Mouse (Mus musculus) liver, embryonic 14.5 days (tissue): Measurements from ENCODE around the gene Rab9. TPM values are rescaled to one million over a fixed set of nuclear protein-coding genes. Genes with fewer than 3 reads are reported as not detected.
A peak's percentile ranks its signal among the peaks of the same experiment; 100 is the strongest.

Experiments used
- ATAC-seq: fragments of 200-750 bp; cut with Nextera tagmentation; 2 replicates; pipeline ENCODE4 v1.8.0; 2017; ENCODE audit warnings: moderate number of reproducible peaks, mild to moderate bottlenecking, moderate library complexity; ENCODE audit not compliant: insufficient read depth
- DNase-seq, 3 experiments: peaks; one replicate each; pipeline ENCODE4 v3.0.0-alpha.2; 2012 to 2013; ENCODE audit warnings: low read depth in 3 of 3, low spot score in 3 of 3
- H3K27ac ChIP-seq: fragments of 300-500 bp; sonication (generic); 2 replicates; pipeline ENCODE4 v1.5.1; 2014; ENCODE audit warnings: moderate library complexity, mild to moderate bottlenecking, control low read depth, inconsistent platforms
- H3K27me3 ChIP-seq: fragments of 300-500 bp; sonication (generic); 2 replicates; pipeline ENCODE4 v1.6.1; 2014; ENCODE audit warnings: mild to moderate bottlenecking, low read length, moderate library complexity; ENCODE audit not compliant: control insufficient read depth, insufficient read depth
- H3K36me3 ChIP-seq: fragments of 300-500 bp; sonication (generic); replicated peaks from 2 replicates; pipeline ENCODE4 v1.6.1; 2014; ENCODE audit warnings: low read depth; ENCODE audit not compliant: control insufficient read depth, insufficient read depth
- H3K4me1 ChIP-seq, 2 experiments: fragments of 200-500 bp in 1 of 2; fragments of 300-500 bp in 1 of 2; sonication (generic) in 1 of 2; replicated peaks; 2 replicates each; pipeline ENCODE4 v1.6.1; 2012 to 2014; ENCODE audit warnings: antibody characterized with exemption in 1 of 2, inconsistent platforms in 1 of 2, low read length in 1 of 2; ENCODE audit not compliant: control insufficient read depth in 2 of 2, insufficient read depth in 2 of 2
- H3K4me2 ChIP-seq: fragments of 300-500 bp; sonication (generic); 2 replicates; pipeline ENCODE4 v1.6.1; 2014; ENCODE audit warnings: low read depth, mild to moderate bottlenecking, control low read depth, moderate library complexity
- H3K4me3 ChIP-seq, 2 experiments: fragments of 200-500 bp in 1 of 2; fragments of 300-500 bp in 1 of 2; sonication (generic) in 1 of 2; 2 replicates each; pipeline ENCODE4 v1.5.1; 2012 to 2014; ENCODE audit warnings: low read depth in 2 of 2, low read length in 2 of 2, mild to moderate bottlenecking in 2 of 2, control low read depth in 1 of 2, inconsistent platforms in 1 of 2, moderate library complexity in 1 of 2; ENCODE audit not compliant: insufficient read depth in 1 of 2
- H3K9ac ChIP-seq: fragments of 300-500 bp; sonication (generic); replicated peaks from 2 replicates; pipeline ENCODE4 v1.6.1; 2014; ENCODE audit warnings: mild to moderate bottlenecking, control low read depth, moderate library complexity
- H3K9me3 ChIP-seq: fragments of 300-500 bp; sonication (generic); 2 replicates; pipeline ENCODE4 v1.6.1; 2016; ENCODE audit warnings: low read length, mixed read lengths; ENCODE audit not compliant: control insufficient read depth
- CTCF ChIP-seq: IDR thresholded peaks from 2 replicates; pipeline ENCODE4 v1.5.1; 2016; ENCODE audit warnings: antibody characterized with exemption, low read depth, control low read depth
- EP300 ChIP-seq: IDR thresholded peaks from 2 replicates; pipeline ENCODE4 v1.6.1; 2016; ENCODE audit warnings: antibody characterized with exemption, low read depth
- WGBS: fragments of 180-500 bp; shearing (Covaris S2); extraction: QIAGEN DNeasy Blood & Tissue Kit; methylation state at CpG from one replicate; pipeline ENCODE4 v1.1.7; 2014; ENCODE audit not compliant: insufficient replicate concordance; 5-methylcytosine and 5-hydroxymethylcytosine counted together
- polyA plus RNA-seq, 2 experiments: library from polyadenylated mRNA; depleted of rRNA in 1 of 2; stranded (reverse) in 1 of 2; unstranded in 1 of 2; fragments of >200 nt; fragmentation: Nextera tagmentation in 1 of 2; extraction: Ambion mirVana in 1 of 2; gene quantifications; 2 replicates each; pipeline versions ENCODE4 v1.2.1 to v1.2.3; 2012 to 2014

Gene Rab9
- polyA plus RNA-seq, 2 experiments, result 11.3 to 22.2 TPM

- ATAC-seq (peak; percentile 98), DNase-seq (peak; percentile 88 to 90 (median 88))
- Histone ChIP-seq H3K36me3 (no peaks in the 10 kb centered on the region), H3K4me3 (peak overlapping the region; percentile 70 to 88), H3K4me1 (peaks cover 0 to 20% of the 10 kb centered on the region in 2 experiments; a peak in 3 of 4 replicates), H3K27ac (peak overlapping the region; percentile 62), H3K27me3 (no peaks in the 10 kb centered on the region), H3K9ac (peak overlapping the region; percentile 69), H3K4me2 (peak overlapping the region; percentile 70), H3K9me3 (no peaks in the 10 kb centered on the region)
- TF ChIP-seq EP300 (no peak), CTCF (peak; percentile 54)
- WGBS, result 18% methylated on average over 65 of the region's 65 CpGs
These were observed 30.4 kb upstream of the Rab9 start for GRCm38 (mm10) chrX:166509761-166510738.

GRCm38 (mm10) chrX:166504421-166504820 is 24.8 kb upstream of the Rab9 start:
- DNase-seq (no peak), ATAC-seq (no peak)
- TF ChIP-seq EP300 (no peak), CTCF (no peak)
- H3K4me3 ChIP-seq, result no peak overlapping the region
- H3K4me1 ChIP-seq, result peaks cover 0 to 2% of the 10 kb centered on the region in 2 experiments; a peak in 1 of 4 replicates
- H3K9me3 ChIP-seq, result no peaks in the 10 kb centered on the region
- H3K9ac ChIP-seq, result no peak overlapping the region
- whole genome bisulfite sequencing, result 43% methylated on average over 2 of the region's 2 CpGs
- no peaks in the 10 kb centered on the region for H3K36me3 ChIP-seq
- H3K27me3 ChIP-seq, result no peaks in the 10 kb centered on the region
- H3K4me2 ChIP-seq, result no peak overlapping the region
- no peak overlapping the region for H3K27ac ChIP-seq

- no peaks in the 10 kb centered on the region for H3K9me3 ChIP-seq
- WGBS, result 56% methylated on average over 1 of the region's 1 CpGs
- no peaks in the 10 kb centered on the region for H3K27me3 ChIP-seq
- H3K9ac ChIP-seq, result no peak overlapping the region
- no peak overlapping the region for H3K27ac ChIP-seq
- no peak overlapping the region for H3K4me2 ChIP-seq
- no peaks in the 10 kb centered on the region for H3K4me1 ChIP-seq
- H3K4me3 ChIP-seq, result no peak overlapping the region
- DNase-seq (no peak), ATAC-seq (no peak)
- TF ChIP-seq EP300 (no peak), CTCF (no peak)
- H3K36me3 ChIP-seq, result no peaks in the 10 kb centered on the region
These were observed 20.0 kb upstream of the Rab9 start for GRCm38 (mm10) chrX:166499496-166500190.

- Histone ChIP-seq H3K4me2 (no peak overlapping the region), H3K4me1 (no peaks in the 10 kb centered on the region), H3K9ac (no peak overlapping the region), H3K4me3 (no peak overlapping the region), H3K9me3 (no peaks in the 10 kb centered on the region), H3K27me3 (no peaks in the 10 kb centered on the region), H3K27ac (no peak overlapping the region), H3K36me3 (no peaks in the 10 kb centered on the region)
- 32% methylated on average over 4 of the region's 4 CpGs for WGBS
- DNase-seq (no peak), ATAC-seq (no peak)
- TF ChIP-seq CTCF (no peak), EP300 (no peak)
These were observed 18.1 kb upstream of the Rab9 start for GRCm38 (mm10) chrX:166497771-166498170.

- no peak overlapping the region for H3K27ac ChIP-seq
- 73% methylated on average over 2 of the region's 2 CpGs for WGBS
- H3K9me3 ChIP-seq, result no peaks in the 10 kb centered on the region
- TF ChIP-seq CTCF (no peak), EP300 (no peak)
- H3K4me1 ChIP-seq, result no peaks in the 10 kb centered on the region
- H3K9ac ChIP-seq, result no peak overlapping the region
- no peak overlapping the region for H3K4me2 ChIP-seq
- H3K36me3 ChIP-seq, result no peaks in the 10 kb centered on the region
- H3K27me3 ChIP-seq, result no peaks in the 10 kb centered on the region
- no peak overlapping the region for H3K4me3 ChIP-seq
- ATAC-seq, result no peak
- DNase-seq, result no peak
These were observed 15.4 kb upstream of the Rab9 start for GRCm38 (mm10) chrX:166495052-166495451.
